Mouse (Mus musculus) MEL-GATA-1-ER (cell line): ENCODE results near the gene Gm9602.
"Not testable (repeated sequence)": the region's sequence is repeated elsewhere in the genome, so short reads cannot be mapped to it uniquely, and the experiment has no call there.

Source experiments
- DNase-seq: peaks from one replicate; pipeline ENCODE4 v3.0.0-alpha.2; 2012; ENCODE audit warnings: low read depth; ENCODE audit errors: extremely low read depth

Gm9602 gene

GRCm38 (mm10) chr14:4776037-4776436 lies at the start of gene Gm9602:
Gm9602 (plus strand) TSS chr14:4776337.
- not testable (repeated sequence) for DNase-seq

- not testable (repeated sequence) for DNase-seq
These were observed 30.3 kb downstream of the Gm9602 start for GRCm38 (mm10) chr14:4806421-4806820.

GRCm38 (mm10) chr14:4821950-4822349 lies 45.8 kb downstream of the Gm9602 start:
- DNase-seq, result not testable (repeated sequence)
